Mouse (Mus musculus) adrenal gland, adult 8-10 months (tissue): ENCODE measurements around the gene Tdgf1. TPM values are rescaled to one million over a fixed set of nuclear protein-coding genes. Genes with fewer than 3 reads are reported as not detected.

Source experiments
- DNase-seq: peaks from one replicate; pipeline ENCODE4 v3.0.0; 2022
- total RNA-seq, 4 experiments: library from RNA; stranded (reverse); gene quantifications; 2 replicates each; pipeline ENCODE4 v1.2.4; 2022

Gene Tdgf1
- total RNA-seq, 4 experiments from 2014 or later, result 0.14 TPM; not detected in 3

DNA sequence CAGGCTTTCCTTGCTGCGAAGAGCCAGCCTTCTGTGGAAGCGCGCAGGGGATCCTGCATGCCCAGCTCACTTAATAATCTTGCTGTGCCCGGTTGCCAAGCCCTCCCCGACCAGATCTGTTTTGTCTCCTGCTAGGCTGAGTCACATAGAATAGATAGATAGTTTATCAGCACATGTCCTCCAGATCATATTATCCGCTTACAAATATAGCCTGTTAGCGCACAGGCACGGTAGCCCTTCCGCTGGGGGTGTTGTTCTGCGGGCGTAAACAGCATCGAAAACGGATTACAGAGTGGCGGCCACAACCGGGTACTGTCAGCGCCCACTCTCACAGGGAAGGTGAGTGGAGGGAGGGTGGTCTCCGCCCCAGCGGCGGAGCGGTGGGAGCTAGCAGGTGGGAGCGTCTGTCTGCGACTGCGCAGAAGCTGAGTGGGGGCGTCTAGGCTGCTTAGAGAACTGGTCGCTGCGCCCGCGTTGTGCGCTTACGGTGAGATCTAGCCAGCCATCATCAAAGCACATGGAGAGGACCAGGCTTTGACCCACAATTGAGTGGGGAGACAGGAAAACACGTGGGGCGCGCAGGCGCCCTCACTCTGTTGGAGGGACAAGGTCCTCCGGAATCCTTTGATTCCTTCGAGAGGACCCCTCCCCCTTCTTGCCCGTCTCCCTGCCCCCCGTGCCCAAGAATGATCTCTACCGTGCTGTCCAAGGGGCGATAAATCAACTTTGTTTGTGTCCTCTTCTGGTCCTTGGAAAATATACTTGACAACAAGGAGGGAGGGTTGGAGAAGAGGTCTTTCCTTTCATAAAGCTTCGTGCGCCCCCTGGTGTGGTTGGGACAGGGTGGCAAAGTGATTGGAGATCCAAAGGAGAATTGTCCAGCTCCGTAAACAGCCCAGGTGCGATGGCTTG, 7.8 kb upstream of the Tdgf1 start:
- DNase-seq, result peak; percentile 70

- DNase-seq, result no peak
Measured at GRCm38 (mm10) chr9:110952931-110953549, 7.1 kb upstream of the Tdgf1 start.

DNA sequence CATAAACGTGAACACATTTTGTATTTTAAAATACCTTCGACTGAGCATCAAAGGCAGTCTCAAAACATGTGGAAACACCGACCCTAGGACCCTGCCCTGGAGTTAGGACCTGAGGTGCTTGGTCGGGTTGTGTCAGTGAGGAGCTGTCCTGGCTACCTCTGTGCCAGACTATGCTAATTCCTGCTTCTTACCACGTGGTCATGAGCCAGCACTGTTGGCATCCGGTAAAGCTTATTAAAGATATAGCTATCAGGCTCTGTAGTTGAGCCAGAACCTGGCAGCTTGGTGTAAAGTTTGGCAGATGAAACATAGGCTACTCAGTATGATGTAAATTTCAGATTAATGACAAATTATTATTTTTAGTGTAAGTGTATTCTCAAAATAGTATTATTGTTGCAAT, 6.4 kb upstream of the Tdgf1 start:
- DNase-seq, result no peak

GRCm38 (mm10) chr9:110951866-110952265, 5.9 kb upstream of the Tdgf1 start:
- DNase-seq, result no peak

GRCm38 (mm10) chr9:110951397-110951796, 5.4 kb upstream of the Tdgf1 start, which contains the start of gene Lrrc2:
Gene Lrrc2 (plus strand): TSS chr9:110951545.
- no peak for DNase-seq

DNA sequence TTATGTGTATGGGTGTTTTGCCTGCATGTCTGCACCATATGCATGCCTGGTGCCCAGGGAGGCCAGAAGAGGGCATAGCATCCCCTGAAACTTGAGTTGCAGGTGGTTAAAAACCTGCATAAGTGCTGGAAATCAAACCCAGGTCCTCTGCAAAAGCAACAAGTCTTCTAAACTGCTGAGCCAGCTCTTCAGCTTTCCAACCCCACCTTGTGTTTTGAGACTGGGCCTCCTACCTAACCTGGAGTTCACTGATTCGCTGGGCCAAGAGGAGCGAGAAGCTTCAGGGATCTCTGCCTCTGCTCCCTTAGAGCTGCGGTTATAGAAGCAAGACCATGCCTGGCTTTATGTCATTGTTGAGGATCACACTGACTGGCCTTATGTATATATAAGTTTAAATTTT, 4.2 kb upstream of the Tdgf1 start:
- no peak for DNase-seq

- no peak for DNase-seq
Measured at GRCm38 (mm10) chr9:110948813-110949310, 2.9 kb upstream of the Tdgf1 start.

DNA sequence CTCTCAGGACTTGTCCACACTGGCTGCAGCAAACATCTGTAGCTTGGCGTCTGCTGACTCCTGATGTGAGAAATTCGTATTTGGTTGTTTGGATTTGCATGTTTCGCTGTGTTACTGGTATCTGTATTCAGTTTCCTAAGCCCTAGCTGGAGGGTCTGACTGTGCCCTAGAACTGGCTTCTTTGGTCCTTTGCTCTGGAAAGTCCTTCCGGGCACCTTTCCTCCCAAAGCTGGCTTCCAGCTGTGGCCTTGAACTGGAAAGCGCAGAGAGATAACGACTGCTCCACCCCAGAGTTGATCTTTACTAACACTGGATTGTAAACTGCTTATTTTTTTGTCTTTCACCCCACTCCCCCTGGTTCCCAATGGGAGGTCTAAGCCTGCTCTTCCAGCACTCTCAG, 1.9 kb upstream of the Tdgf1 start:
- no peak for DNase-seq

GRCm38 (mm10) chr9:110947261-110947661, 1.3 kb upstream of the Tdgf1 start:
- DNase-seq, result no peak

- DNase-seq, result no peak
Measured at GRCm38 (mm10) chr9:110946548-110947044, 638 bp upstream of the Tdgf1 start.

DNA sequence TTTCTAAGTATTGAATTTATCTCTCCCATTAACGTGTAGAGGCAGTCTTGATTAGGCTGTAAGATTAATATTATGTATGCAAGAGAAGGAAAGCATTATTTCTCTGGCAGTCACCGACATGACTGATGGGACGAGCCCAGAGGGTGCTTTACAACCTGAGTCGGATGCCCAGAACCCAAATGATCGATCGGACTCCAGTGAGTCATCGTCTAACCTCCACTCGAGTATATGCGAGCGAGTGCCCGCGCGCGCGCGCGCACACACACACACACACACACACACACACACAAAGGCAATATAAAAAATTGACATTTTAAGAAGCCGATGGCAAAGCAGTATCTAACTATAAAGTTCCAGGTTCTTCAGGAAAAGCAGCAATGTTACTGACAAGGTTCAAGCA, 615 bp downstream of the Tdgf1 start:
- DNase-seq, result no peak

DNA sequence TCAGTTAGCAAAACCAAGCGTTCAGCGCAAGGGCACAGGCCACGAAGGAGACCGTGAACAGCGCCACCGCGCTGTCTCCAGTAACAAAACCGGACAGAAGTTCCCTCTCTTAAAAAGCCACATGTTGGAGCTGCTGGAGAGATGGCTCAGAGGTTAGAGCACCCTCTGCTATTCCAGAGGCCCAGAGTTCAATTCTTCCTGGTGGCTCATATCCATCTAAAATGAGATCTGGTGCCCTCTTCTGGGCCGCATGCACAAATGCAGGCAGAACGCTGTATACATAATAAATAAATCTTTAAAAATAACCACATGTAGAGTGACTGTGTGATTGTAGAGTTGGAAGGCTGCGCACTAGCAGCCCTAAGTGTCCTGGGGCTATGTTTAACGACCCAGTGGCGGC, 1.7 kb downstream of the Tdgf1 start:
- no peak for DNase-seq

DNA sequence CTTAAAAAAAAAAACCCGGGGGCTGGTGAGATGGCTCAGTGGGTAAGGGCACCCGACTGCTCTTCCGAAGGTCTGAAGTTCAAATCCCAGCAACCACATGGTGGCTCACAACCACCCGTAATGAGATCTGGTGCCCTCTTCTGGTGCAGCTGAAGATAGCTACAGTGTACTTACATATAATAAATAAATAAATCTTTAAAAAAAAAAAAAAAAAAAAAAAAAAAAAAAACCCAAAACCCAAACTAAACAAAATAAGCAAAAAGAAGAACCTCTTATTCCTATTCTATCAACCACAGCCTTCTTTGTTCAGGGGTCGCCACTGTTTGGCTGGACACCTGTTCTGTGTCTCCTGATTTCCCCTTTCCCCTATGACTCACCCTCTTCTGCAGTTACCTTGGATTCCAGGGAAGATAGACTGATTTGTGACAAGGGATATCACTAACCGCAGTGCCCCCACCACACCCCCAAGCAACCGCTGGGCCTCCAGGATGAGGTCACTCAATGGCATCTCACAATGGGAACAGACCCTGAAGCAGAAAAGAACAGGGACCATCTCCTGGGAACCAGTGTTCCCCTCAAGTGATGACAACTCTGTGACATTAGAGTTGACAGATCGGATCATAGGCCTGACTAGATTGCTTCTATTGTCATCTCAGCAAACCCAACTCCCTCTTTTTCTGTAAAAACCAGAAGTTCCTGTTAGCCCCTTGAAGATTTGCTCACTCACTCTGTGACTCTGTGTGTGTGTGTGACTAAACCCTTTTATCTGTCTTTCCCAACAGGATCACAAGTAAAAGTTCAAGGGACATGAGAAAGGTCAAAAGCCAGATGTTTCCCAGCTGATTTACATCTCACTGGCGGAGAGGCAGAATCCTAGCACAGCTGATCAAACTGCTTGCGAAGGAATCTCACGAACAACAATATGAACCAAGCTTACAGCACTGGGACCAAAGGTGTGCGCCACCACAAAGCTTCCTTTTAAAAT, 8.2 kb downstream of the Tdgf1 start:
- DNase-seq, result peak; percentile 25

- no peak for DNase-seq
Measured at GRCm38 (mm10) chr9:110935941-110936340, 10.0 kb downstream of the Tdgf1 start.

DNA sequence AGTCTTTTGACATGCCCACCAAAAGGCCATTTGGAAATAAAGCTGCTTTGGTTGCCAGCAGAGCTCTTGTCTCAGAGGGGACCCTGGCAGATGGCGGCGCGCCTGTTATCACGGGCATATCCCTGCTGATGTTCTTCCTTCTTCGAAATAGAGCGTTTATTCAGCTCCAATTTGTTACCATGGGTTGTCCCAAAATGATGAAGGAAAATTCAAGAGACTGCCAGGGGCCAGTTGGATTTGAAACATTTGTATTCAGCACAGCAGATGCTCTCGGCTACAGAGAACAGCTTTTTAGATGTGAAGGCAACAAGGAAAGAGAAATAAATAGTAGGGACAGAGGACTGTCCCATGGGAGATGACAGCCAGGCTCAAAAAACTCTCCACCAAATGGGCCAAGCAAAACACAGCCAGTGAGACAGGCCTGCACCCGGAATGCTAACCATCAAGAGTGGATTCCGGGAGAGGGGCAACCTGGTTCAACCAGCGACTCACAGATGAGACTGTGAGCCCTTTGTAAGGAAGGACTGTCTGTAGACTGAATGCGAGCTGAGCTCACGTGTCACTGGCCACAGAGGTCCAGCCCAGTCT, 12.0 kb downstream of the Tdgf1 start:
- no peak for DNase-seq

- no peak for DNase-seq
Measured at GRCm38 (mm10) chr9:110931573-110931972, 14.4 kb downstream of the Tdgf1 start.

DNA sequence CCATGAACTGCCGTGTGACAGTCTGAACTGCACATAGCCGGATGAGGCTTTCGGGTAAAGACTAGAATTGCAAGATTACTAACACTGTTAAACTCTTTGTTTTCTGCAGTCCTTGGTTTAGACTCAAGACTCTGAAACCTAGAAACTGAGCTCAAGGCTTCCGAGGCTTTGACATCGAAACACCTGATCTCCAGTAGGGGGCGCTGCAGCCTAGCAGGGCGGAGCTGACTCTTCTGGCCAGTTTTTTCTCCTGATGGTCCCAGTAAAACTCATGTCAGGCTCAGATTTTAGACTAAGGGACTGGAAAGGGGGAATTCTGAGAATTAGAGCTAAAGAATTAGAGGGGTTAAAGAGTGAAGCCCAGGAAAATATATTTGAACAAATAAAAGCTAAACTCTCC, 23.2 kb downstream of the Tdgf1 start:
- DNase-seq, result peak; percentile 52

DNA sequence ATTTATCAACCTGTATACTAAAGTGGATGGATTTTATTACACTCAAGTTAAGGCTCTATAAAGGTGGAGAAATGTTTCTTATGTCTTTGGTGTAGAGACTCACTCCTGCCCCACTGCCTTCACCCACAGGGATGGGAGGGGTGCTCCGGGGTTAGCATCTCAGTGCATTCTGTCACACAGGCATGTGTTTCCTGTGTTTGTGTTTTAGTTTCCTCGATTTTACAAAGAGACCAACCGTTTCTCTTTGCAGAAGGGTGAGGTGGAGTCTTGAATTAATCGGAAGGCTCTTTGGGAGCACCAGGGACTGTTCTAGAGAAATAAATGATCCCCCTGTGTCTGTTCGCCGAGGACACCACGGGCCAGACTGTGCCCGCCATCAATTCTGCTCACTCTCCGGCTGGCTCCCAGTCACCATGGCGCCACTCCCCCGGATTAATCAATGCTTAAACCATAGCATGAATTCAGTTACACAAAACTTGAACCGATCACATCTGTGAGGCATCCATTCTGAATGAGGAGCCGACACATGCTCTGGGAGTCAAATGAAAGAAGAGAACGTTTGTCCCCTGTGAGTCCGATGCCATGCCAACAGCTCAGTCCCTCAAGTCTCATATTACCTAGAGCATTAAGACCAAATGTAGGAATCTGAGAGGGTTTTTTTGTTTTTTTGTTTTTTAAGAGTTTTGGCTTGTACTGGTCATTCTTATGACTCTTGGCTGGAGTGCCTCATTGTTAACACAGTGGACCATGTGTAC, 25.1 kb downstream of the Tdgf1 start:
- no peak for DNase-seq

- DNase-seq, result no peak
Measured at GRCm38 (mm10) chr9:110916786-110917185, 29.2 kb downstream of the Tdgf1 start, which contains the start of gene Fam240a. Gene Fam240a (minus strand): TSS chr9:110916861.

GRCm38 (mm10) chr9:110915466-110915865, 30.5 kb downstream of the Tdgf1 start:
- DNase-seq, result no peak

DNA sequence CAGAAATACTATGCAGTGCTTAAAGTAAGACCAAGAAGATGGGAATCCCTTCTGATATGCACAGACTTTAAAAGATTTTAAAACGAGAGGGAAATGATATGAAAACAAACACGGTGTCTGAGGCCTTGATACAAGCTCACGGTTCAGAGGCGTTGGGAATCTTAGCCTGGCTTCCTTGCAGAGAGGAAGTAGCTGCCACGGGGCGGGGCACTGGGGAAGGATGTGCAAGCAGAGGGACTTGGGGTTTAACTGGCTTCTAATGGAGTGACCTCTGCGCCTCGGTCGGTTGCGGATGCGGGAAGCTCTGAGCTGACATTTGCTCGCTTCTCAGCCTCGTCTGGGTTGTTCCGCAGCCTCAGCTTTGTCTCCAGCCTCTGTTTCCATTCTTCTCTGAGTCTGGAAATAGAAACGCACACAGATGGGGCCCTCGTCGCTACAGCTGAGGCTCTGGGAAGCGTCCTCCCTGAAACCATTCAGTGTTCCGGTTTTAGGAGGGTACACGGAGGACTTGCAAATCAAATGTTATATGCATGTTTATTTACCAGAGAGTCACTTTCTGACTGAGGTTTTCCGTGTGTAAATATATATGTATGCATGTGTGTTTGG, 31.2 kb downstream of the Tdgf1 start:
- no peak for DNase-seq
